Mouse (Mus musculus): ENCODE data around the gene Cmpk1.

- no peak for TF ChIP-seq POLR2A (IDR thresholded peaks at IDR 0.05; ENCODE audit: low read depth, low read length)
- no peak for TF ChIP-seq CTCF (IDR thresholded peaks at IDR 0.05; ENCODE audit: extremely low read depth, insufficient read depth, insufficient read length, insufficient replicate concordance)
Observed at GRCm38 (mm10) chr4:114937459-114938047, 49.5 kb downstream of the Cmpk1 start.

Data from spleen, adult 2 months (tissue).